Mouse (Mus musculus) retina, postnatal 7 days (tissue): ENCODE results near the gene Gm10762.
"Not testable (repeated sequence)": the region's sequence is repeated elsewhere in the genome, so short reads cannot be mapped to it uniquely, and the experiment has no call there.

Experiments
- DNase-seq: peaks from one replicate; pipeline ENCODE4 v3.0.0-alpha.2; 2012; ENCODE audit warnings: low read depth, low spot score

Gm10762 gene

DNA sequence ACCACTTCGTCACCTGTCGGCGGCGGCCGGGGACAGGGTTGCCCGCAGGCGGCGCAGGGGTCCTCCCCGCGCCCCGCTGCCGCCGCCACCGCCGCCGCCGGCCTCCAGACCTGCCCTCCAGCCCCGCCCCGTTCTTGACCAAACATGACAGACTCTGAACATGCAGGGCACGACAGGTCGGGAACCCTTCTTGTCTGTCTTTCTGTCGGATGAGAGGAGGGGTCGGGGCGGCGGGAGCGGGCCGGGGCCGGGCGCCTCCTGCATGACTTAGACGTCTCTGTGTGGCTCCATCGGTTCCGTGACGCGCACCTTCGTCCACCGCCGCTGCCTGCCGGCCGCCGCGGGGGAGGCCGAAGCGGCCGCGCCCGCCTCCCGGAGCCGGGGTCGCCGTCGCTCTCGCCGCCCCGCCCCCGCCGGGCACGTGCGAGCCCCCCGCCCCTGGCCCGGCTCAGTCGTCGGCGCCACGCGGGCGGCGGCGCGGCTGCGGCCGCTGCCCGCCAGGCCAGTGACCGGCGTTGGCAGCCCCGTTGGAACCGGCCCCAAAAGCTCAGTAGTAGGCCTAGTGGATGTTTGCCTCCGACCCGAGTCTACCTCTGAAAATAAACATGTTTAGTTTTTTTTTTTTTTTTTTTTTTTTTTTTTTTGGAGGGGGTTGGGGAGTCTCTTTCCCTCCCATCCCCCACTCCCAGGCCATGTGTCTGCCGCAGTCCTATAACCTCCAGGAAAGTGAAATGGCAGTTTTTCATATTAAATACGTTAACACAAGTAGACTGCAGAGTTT lies at the start of gene Gm10762:
Gene Gm10762 (minus strand): TSS at position 65 of the 781 bp plus-strand sequence.
- peak; percentile 49 for DNase-seq

DNA sequence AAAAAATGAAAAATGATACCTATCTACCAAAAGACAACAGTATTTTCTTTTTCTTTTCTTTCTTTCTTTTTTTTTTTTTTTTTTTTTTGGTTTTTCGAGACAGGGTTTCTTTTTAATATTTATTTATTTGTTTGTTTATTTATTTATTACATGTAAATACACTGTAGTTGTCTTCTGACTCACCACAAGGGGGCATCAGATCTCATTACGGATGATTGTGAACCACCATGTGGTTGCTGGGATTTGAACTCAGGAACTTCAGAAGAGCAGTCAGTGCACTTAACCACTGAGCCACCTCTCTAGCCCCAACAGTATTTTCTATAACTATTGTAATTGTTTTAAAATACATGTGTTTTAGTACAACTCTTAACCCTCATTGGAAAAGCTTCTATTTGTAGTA lies 41.3 kb upstream of the Gm10762 start:
- not testable (repeated sequence) for DNase-seq

DNA sequence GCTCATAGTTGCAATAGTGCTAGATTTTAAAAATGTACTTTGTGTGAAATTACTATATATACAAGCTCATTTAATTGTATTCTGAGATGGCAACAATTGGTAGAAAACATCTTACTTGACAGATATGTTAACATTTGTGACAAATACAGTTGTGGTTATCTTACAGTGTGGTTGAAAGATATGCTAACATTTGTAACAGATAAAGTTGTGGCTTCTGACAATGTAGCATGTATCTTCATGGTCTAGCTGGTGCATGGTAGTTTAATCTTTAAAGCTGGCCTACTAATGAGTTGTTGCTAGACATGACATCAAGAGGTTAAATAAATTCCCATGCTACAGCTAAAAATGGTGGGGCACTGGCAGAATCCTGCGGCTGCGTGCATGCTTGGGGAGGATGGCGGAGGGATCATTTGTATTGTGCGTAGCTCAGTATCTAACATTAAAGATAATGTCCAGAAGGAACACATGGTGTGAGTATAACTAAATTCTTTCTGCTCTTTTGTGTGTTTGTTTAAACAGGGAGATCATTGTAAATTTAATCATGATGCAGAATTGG lies 38.7 kb upstream of the Gm10762 start:
- DNase-seq, result no peak

DNA sequence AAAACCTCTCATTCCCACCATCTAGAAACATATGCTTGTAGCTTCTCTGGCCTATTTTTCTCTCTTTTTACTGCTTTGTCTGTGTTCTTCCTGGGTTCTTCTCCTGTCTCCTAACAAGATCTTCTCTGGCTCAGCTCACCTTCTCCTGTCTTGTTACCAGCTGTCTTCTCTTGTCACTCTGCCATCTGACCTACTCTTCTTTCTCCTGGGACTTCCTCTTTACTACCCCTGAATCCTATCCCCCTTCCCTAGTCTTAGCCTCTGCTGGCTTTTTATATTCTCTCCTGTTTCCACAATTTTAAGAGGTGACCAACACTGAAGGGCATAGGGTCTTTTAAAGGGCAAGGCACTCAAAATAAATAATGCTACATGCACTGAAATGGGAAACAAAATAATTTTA lies 37.3 kb upstream of the Gm10762 start:
- no peak for DNase-seq

DNA sequence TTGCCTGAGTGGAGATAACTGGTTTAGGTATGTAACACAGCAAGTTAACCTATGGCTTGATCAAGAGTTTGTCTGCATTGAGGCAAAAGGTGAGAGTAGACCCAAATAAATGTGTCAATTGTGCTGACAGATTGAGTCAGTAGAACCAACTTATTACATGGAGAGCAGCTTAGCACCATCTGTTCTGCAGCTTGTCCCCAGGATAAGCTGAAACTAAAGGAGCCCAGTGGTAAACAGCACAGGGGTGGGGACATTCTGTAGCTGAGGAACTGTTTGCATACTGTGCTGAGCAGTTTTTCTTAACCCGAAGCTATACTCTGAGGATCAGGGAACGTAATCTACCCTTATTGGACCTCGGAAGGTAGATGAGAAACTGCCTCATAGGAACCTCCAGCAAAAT lies 17.2 kb upstream of the Gm10762 start:
- DNase-seq, result peak; percentile 21

DNA sequence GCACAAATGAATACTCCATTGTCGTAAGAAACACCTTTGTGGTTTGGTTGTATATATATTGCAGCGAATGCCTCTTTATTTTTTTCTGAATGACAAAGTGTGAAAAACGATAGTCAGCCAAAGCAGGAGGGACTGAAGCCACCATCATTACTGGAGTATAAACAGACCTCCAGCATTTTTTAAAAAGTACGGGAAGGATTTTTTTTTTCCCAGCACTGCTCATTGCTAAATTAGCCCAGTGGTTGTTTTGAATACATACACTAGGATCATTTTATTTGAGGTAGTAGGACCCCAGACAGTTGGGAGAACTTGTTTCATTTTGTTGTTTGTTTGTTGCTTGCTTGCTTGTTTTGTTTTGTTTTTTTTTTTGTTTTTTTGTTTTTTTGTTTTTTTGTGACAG lies 8.0 kb upstream of the Gm10762 start:
- no peak for DNase-seq

DNA sequence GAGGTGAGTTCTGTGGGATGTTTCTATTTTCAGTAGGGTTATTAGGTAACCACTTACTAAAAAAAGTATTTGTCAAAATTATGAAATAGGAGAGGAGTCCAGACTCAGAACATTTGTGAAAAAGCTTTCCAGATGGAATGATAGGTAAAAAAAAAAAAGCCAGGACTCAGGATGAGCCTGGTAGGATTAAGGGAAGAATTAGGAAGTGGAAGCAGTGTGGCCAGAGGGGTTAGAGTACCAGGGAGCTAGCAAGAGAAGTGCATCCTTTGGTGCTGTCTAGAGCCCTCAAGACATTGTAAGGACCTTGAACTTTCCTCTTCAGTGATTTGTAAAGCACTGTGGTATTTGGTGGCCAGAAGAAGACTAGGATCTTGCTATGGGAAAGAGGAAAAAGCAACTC lies 4.8 kb upstream of the Gm10762 start:
- DNase-seq, result no peak

DNA sequence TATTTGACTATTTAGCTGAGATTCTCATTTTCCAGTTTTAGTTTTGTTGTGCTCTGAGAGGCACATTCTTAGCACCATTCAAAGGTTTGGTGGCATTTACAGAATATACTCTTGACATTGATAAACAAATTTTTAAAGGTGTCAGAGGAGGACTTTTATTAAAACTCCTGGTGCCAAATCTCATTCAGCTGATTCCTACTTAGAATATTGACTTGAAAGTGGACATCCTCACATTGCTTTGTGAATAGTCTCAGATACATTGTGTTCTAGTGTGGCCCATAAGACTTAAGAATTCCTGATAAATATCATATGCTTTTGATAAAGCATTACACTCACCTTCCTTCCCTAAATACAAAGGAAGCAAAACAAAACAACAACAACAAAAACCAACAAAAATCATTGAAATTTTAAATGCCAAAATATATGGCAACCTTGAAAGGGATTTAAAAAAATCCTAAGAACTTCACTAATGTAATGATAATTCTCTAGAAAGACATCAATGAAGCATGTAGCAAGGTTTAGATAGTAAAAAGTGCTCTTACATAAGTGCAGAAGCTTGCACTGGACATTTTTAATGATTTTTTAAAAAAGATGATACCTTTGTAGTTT lies 1.1 kb upstream of the Gm10762 start:
- DNase-seq, result no peak

DNA sequence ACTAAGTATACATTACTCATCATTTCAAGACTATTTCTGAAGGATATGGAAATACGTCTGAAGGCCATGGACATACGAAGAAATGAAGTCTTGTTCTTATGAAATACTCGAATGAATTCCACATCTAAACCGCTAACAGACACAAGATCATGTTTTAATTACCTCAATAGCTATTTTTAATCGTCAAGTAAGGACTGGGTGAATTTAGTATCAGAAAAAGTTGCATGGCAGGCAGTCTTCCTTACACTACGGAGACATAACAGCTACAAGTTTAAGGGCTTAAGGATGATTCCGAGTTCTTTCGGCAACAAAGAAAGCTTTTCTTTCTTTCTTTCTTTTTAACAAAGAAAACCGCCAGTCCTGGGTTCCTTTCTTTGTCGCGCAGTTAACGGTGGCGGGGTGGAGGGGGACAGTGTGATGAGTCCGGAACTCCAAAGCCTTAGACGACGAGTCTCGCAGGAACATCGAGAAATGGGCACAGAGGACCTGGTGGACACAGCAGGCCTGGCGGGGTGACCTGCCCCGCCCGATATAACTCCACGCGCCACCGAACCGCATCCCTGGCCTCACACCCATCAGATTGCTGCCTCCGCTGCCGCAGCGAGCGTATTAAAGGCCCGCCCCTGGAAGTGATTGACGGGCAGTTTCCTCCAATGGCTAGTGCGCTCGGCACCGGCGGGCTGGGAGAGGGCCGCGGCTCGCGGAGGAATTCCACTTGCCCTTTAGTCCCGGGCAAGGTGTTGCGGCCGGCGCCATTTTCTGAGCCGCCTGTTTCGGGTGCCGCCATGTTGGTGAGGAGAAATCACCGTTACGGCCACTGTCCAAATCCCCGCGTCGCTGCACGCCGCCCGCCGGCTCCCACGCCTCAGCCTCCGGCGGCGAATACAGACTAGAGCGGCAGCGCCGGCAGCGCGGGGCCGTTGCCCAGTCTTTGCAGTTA lies 614 bp downstream of the Gm10762 start, which contains the start of gene Zc3h6:
Gene Zc3h6 (plus strand): TSS at position 762 of the 940 bp plus-strand sequence.
- peak; percentile 99 for DNase-seq

DNA sequence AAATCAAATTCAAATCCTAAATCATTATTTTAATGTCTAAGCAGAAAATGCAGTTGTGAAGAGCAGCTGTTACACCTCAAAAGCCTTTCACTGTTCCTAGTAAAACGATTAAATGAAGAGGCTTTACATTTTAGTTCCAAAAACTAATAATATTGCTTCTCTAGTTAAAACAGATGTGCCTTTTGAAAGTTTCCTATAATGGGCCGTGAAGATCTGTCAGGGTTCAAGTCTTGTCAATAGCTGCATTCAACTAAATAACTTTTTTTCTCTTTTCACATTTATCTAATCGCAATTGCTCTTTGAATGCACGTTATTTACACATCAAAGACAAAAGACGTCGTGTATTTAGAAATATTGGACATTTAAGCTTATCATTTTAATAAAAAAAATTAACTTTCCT lies 1.3 kb downstream of the Gm10762 start:
- DNase-seq, result no peak

DNA sequence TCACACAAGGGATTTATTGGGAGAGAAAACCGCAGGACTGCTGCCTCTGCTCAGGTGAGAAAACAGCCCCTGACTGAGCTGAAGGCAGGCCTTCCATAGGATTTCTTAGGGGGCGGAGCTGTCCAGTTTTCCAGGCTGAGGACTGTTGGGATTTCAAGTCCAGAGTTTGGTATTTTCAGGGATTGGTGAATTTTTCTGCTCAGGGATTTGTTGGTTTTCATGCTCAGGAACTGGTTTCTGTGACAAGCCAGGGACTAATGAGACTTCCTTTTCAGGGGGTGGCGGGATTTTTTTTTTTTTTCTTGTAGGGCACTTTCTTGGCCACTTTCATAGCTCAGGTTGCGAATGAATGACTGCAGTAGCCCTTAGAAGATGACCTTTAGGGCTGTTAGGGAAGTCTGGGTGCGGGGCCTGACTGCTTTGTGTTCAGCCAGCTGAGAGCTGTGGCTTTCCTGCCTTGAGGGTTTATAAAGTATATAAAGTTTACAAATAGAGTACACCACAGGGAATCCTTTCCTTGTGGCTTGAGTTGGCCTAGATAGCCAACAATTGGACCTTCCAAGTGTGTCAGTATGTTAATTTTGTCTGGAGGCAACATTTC lies 1.9 kb downstream of the Gm10762 start:
- no peak for DNase-seq

DNA sequence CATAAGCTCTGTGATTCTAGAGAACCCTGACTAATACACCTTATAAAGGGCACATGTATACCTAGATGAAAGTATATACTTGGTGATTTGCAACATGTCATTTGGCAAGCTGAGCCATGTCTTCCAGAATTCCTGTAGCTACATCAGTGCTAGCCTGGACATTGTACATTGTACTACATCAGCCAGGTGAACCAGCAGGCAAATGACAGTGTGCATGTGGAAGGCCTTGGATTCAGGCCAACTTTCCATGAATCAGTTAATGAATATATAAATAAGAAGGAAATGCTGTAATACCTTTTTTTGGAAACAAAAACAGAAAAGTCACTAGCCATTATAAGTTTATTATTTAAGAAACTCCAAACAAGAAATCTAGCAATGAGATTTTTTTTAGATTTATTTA lies 13.3 kb downstream of the Gm10762 start:
- DNase-seq, result no peak

DNA sequence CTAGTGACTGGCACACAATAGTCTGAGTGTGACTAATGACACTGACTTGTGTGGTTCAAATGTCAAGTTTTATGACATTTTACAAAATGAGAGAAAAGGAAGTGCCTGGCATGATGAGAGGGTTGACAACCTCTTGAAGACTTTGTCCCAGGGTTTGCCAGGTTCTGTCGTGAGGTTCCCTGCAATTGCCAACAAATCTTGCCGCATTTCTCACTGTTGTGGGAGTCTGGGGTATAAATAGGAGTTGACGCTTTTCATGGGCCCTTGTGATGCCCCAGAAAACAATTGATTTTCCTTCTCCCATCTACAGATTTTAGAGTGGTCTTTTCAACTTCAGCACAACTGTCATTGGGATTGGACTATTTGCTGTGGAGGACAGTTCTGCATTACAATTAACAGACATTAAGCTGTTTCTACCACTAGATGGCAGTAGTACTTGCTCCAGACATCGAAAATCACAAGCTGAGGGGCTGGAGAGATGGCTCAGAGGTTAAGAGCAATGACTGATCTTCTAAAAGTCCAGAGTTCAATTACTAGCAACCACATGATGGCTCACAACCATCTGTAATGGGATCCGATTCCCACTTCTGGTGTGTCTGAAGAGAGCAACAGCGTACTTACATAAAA lies 19.4 kb downstream of the Gm10762 start:
- DNase-seq, result peak; percentile 51

DNA sequence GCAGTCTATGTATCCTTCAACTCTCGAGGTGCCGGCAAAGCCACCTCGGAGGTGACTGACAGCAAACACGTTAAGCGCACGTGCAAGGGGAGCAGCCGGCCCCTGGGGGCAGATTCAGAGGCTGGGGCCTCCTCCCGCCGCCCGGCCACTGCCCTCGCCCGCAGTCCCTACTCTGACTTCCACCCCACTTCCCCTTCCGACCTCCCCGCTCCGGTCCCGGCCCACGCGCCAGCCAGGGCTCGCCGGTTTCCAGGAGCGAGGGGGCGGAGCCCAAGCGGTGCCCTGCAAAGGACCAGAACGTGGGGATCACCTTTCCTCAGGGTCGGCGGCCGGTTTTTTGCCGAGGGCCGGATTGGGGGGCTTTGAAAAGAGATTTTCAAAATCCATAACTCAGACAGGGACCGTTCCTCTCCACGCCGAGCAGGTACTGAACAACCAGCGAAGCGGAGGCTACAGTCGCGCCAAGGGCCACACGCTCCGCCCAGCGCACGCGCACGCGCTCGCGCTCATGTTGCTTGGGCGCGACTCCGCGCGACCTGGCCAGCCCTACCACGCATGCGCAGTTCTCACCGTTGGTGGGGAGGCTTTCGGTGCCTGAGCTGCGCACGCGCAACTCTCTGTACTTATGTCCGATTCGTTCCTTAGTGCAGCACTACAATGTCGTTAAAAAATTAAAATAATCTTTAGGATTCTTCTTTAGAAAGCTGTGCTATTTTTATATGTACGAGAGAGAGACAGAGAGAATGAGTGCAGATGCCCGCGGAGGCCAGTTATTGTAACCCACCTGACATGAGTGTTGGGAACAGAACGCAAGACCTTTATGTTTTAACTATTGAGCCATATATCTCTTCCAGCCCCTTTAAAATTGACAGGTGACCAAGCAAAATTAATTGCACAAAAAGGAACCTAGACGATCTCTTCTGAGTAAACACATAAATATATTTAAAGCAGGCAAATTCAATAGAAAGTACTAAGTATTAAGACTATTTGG lies 23.7 kb downstream of the Gm10762 start, which contains the start of gene Zc3h8:
Gene Zc3h8 (minus strand): TSS at position 540 of the 991 bp plus-strand sequence.
- DNase-seq, result peak; percentile 96

DNA sequence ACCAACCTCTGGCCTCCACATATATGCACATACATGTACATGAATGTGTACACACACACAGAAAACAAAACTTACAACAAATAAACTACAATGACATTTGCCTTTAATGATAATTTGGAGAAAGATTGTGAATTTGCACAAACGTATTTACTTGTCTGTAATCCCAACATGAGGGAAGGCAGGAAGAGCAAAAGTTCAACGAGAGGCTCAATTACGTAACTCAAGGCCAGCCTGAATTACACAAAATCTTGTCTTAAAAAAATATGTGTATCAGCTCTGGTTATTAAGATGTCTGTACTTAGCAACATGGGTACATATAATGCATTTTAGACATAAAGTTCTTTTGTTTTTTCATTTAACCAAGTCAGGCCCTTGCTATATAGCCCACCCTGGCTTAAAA lies 31.3 kb downstream of the Gm10762 start:
- DNase-seq, result no peak

DNA sequence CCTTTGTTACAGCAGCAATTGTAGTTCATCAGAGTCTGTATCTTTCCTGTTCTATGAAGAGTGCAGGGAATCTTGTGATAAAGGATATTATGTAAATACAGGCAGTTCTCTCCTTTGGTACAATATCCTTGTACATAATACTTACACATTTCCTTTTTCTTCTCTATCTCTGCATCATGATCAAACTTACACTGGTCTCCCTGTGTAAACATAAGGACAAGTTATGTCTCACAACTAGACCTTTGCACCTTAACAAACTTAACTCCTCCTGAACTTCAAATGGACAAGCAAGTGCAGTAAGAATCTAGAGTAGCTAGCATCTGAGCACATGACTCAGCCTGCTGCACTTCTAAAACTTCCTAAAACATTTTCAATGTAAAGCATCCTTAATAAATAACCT lies 36.8 kb downstream of the Gm10762 start:
- no peak for DNase-seq

DNA sequence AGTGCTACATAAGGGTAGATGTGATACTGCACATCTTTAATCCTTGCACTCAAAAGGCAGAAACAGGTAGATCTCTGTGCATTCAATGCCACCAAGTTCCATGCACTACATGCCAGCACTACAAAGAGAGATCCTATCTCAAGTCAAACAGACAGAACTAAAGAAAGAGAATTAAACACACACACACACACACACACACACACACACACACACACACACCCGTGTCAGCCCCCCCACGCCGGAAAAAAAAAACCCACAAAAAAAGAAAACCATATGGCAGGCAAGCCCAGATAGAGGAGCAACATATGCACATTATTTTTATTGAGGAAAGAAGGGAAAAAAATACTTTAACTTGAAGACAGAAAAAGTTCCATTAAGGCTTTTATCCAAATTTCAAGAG lies 39.1 kb downstream of the Gm10762 start:
- no peak for DNase-seq

DNA sequence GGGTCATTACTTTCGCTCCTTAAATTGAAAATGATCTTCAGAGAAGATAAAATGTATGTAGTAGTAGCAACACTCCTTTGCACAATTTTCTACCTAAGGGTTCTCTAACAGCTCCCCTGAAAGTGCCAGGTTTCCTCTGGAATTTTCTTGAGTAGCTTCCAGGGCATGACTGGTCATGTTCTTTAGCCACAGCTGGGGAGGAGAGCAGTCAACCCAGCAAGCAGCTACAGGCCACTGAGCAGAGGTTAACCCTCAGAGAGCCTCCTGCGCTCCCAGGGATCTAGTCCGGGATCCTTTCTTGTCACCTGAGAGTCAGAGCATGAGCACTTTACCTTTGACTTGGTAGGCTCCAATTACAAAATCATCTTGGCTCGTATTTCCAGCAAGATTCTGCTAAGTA lies 42.7 kb downstream of the Gm10762 start:
- no peak for DNase-seq
